Mouse (Mus musculus) midbrain, embryonic 11.5 days (tissue): ENCODE data around the gene Tlr5. TPM values are rescaled to one million over a fixed set of nuclear protein-coding genes. Genes with fewer than 3 reads are reported as not detected.

Experiments
- ATAC-seq: fragments of 200-750 bp; cut with Nextera tagmentation; 2 replicates; pipeline ENCODE4 v1.8.0; 2017; ENCODE audit warnings: moderate TSS enrichment, moderate library complexity; ENCODE audit not compliant: low FRiP score
- DNase-seq: peaks from one replicate; pipeline ENCODE4 v3.0.0; 2015; ENCODE audit warnings: low spot score; ENCODE audit errors: missing footprints
- H3K27ac ChIP-seq: fragments of 300-500 bp; sonication (generic); 2 replicates; pipeline ENCODE4 v1.5.1; 2014; ENCODE audit warnings: low read depth, low read length
- H3K27me3 ChIP-seq: fragments of 300-500 bp; sonication (generic); 2 replicates; pipeline ENCODE4 v1.6.1; 2014; ENCODE audit warnings: mild to moderate bottlenecking, low read length, moderate library complexity, mixed read lengths; ENCODE audit not compliant: control insufficient read depth, insufficient read depth
- H3K36me3 ChIP-seq: fragments of 300-500 bp; sonication (generic); 2 replicates; pipeline ENCODE4 v1.6.1; 2014; ENCODE audit warnings: mild to moderate bottlenecking, low read length, moderate library complexity, mixed read lengths; ENCODE audit not compliant: control insufficient read depth, insufficient read depth
- H3K4me1 ChIP-seq: fragments of 300-500 bp; sonication (generic); 2 replicates; pipeline ENCODE4 v1.6.1; 2014; ENCODE audit warnings: low read length; ENCODE audit not compliant: control insufficient read depth, insufficient read depth
- H3K4me2 ChIP-seq: fragments of 300-500 bp; sonication (generic); 2 replicates; pipeline ENCODE4 v1.6.1; 2014; ENCODE audit warnings: mild to moderate bottlenecking, moderate library complexity
- H3K4me3 ChIP-seq: fragments of 300-500 bp; sonication (generic); 2 replicates; pipeline ENCODE4 v1.5.1; 2014; ENCODE audit warnings: low read depth, low read length
- H3K9ac ChIP-seq: fragments of 300-500 bp; sonication (generic); 2 replicates; pipeline ENCODE4 v1.6.1; 2014; ENCODE audit warnings: low read length
- H3K9me3 ChIP-seq: fragments of 300-500 bp; sonication (generic); 2 replicates; pipeline ENCODE4 v1.6.1; 2016; ENCODE audit warnings: low read length; ENCODE audit not compliant: control insufficient read depth
- WGBS: fragments of 180-500 bp; shearing (Covaris S2); extraction: QIAGEN DNeasy Blood & Tissue Kit; methylation state at CpG from one replicate; pipeline ENCODE4 v1.1.7; 2014; 5-methylcytosine and 5-hydroxymethylcytosine counted together
- polyA plus RNA-seq: library from polyadenylated mRNA; unstranded; fragments of >200 nt; fragmentation: Nextera tagmentation; extraction: Ambion mirVana; gene quantifications from 2 replicates; pipeline ENCODE4 v1.2.1, GENCODE M21; 2014

Gene Tlr5
- polyA plus RNA-seq, 1 experiment from 2014 or later = 0.79 TPM

DNA sequence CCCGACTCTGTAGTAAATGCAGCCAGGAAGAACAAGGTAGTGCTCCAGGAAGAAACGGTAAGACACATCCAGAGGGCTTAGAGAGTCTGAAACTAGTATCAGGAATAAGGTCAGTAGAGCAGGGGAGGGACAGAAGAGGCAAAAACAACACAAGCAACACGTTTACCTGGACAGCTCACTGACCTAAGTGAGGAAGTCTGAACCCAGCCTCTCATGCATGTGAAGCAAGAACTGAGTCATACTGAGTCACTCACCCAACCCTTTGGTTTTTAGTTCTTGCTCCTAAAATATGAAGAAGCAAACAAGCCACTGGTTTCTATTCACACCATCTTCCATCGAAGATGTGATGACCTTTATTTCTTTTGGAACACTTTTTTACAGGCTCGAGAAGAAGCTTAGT is 9.9 kb upstream of the Tlr5 start:
- H3K36me3 ChIP-seq = no peaks in the 10 kb centered on the region
- ATAC-seq = no peak
- H3K27ac ChIP-seq = no peak overlapping the region
- 78% methylated on average over 5 of the region's 5 CpGs for WGBS
- no peak overlapping the region for H3K9ac ChIP-seq
- no peaks in the 10 kb centered on the region for H3K27me3 ChIP-seq
- no peak overlapping the region for H3K4me3 ChIP-seq
- H3K9me3 ChIP-seq = no peaks in the 10 kb centered on the region
- no peaks in the 10 kb centered on the region; the same call in 1 of the 2 replicates for H3K4me1 ChIP-seq
- DNase-seq = no peak
- no peak overlapping the region for H3K4me2 ChIP-seq

DNA sequence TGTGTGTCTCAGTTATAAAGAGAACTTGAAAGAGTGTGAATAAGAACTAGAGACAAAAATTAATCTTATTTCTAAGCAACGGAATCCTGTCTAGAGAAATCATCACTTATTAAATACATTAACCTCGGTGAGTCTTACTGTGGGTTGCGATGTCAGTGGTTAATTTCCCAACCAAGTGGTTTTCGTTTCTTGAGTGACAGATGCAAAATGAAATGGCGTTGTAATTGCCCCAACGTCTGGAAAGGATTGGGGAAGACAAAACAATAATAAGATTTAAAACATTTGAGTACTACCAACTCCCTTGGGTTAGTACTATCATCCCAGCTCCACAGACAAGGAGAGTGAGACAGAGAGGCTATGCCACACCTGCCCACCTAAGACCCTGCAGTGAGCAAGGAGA is 9.0 kb upstream of the Tlr5 start:
- Histone ChIP-seq H3K36me3 (no peaks in the 10 kb centered on the region), H3K4me2 (no peak overlapping the region), H3K27ac (no peak overlapping the region), H3K4me1 (no peaks in the 10 kb centered on the region; the same call in 1 of the 2 replicates), H3K9me3 (no peaks in the 10 kb centered on the region), H3K9ac (no peak overlapping the region), H3K27me3 (no peaks in the 10 kb centered on the region), H3K4me3 (no peak overlapping the region)
- DNase-seq = peak; percentile 54
- ATAC-seq = no peak
- WGBS = 77% methylated on average over 6 of the region's 6 CpGs

DNA sequence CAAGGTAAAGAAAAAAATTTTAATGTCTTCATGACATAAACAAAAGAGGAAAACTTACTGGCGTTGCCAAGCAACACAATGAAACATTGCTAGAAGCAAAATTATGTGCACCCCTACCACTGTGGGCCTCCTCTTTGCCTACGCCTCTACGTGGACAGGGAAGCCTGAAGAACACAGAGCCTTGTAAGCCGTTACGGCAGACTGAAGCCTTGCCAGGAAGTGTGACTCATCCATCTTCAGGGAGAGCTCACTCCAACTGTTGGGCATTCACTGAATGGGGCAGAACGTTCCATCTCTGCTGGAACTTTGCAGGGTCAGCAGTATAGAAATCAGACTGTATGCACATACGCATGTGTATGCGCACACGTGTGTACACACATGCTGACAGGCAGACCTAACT is 3.3 kb upstream of the Tlr5 start:
- DNase-seq (no peak), ATAC-seq (no peak)
- Histone ChIP-seq H3K9ac (no peak overlapping the region), H3K4me2 (no peak overlapping the region), H3K9me3 (no peaks in the 10 kb centered on the region), H3K36me3 (no peaks in the 10 kb centered on the region), H3K27ac (no peak overlapping the region), H3K4me3 (no peak overlapping the region), H3K4me1 (peaks cover 9% of the 10 kb centered on the region), H3K27me3 (no peaks in the 10 kb centered on the region)
- WGBS = 87% methylated on average over 9 of the region's 9 CpGs

GRCm38 (mm10) chr1:182953165-182953564 is 1.4 kb upstream of the Tlr5 start:
- DNase-seq (peak; percentile 31), ATAC-seq (no peak)
- 0 out of 2 replicates have a peak overlapping the region, but pooled peaks have one; percentile 6 for H3K27ac ChIP-seq
- H3K4me1 ChIP-seq = peaks cover 9% of the 10 kb centered on the region
- WGBS = 33% methylated on average over 3 of the region's 3 CpGs
- no peak overlapping the region for H3K4me2 ChIP-seq
- no peaks in the 10 kb centered on the region for H3K36me3 ChIP-seq
- no peaks in the 10 kb centered on the region for H3K9me3 ChIP-seq
- no peak overlapping the region for H3K4me3 ChIP-seq
- H3K27me3 ChIP-seq = no peaks in the 10 kb centered on the region
- no peak overlapping the region for H3K9ac ChIP-seq

- ATAC-seq = no peak
- Histone ChIP-seq H3K4me1 (peaks cover 9% of the 10 kb centered on the region), H3K4me3 (no peak overlapping the region), H3K36me3 (no peaks in the 10 kb centered on the region), H3K27me3 (peaks cover 2% of the 10 kb centered on the region; the same call in 1 of the 2 replicates), H3K9me3 (no peaks in the 10 kb centered on the region), H3K9ac (no peak overlapping the region), H3K27ac (0 out of 2 replicates have a peak overlapping the region, but pooled peaks have one; percentile 6), H3K4me2 (no peak overlapping the region)
- no peak for DNase-seq
- 86% methylated on average over 4 of the region's 4 CpGs for WGBS
Observed at GRCm38 (mm10) chr1:182953667-182954066, 921 bp upstream of the Tlr5 start.

DNA sequence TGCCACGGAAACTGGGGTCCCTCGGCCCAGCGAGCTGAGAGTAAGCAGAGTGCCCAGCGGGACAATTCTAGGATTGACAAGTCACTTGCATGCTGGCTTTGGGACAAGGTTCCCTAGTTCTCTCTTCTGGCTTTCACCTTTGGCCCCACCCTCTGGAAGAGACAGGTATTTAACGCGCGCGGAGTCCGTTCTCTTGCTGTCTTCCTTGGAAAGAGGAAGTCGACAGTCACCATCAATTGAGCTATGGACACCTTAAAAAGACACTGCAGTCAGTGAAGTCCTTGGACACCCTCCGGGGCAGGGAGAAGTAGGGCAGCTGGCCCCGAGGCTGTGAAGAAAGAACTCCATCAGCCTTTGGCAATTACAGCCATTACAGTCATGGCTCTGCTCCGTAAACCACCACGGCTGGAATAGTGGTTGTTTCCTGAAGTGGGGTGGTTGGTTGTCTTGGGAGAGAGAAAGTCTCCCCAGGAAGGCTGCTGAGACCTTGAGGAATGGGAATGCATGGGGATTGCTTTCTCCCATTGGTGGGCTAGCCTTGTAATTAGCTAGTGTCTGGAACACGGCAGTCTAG is 546 bp downstream of the Tlr5 start:
- Histone ChIP-seq H3K4me3 (peak overlapping the region; percentile 29; the same call in 1 of the 2 replicates), H3K9me3 (no peaks in the 10 kb centered on the region), H3K27me3 (peaks cover 2% of the 10 kb centered on the region; the same call in 1 of the 2 replicates), H3K9ac (peak overlapping the region; percentile 66), H3K27ac (no peak overlapping the region), H3K36me3 (no peaks in the 10 kb centered on the region), H3K4me1 (peaks cover 17% of the 10 kb centered on the region), H3K4me2 (peak overlapping the region; percentile 63)
- no peak for DNase-seq
- WGBS = 25% methylated on average over 15 of the region's 15 CpGs
- ATAC-seq = no peak; the same call in 1 of the 2 replicates

- ATAC-seq (no peak), DNase-seq (peak; percentile 59)
- Histone ChIP-seq H3K9me3 (no peaks in the 10 kb centered on the region), H3K27ac (no peak overlapping the region), H3K27me3 (peaks cover 2% of the 10 kb centered on the region; the same call in 1 of the 2 replicates), H3K9ac (no peak overlapping the region), H3K4me2 (no peak overlapping the region), H3K4me1 (peaks cover 17% of the 10 kb centered on the region), H3K36me3 (no peaks in the 10 kb centered on the region), H3K4me3 (no peak overlapping the region)
- 53% methylated on average over 12 of the region's 12 CpGs for whole genome bisulfite sequencing
Observed at GRCm38 (mm10) chr1:182956186-182956960, 1.8 kb downstream of the Tlr5 start.

GRCm38 (mm10) chr1:182957001-182957757 is 2.6 kb downstream of the Tlr5 start:
- DNase-seq = peak; percentile 64
- Histone ChIP-seq H3K27ac (no peak overlapping the region), H3K9ac (no peak overlapping the region), H3K4me2 (no peak overlapping the region), H3K9me3 (no peaks in the 10 kb centered on the region), H3K4me1 (peaks cover 17% of the 10 kb centered on the region), H3K27me3 (peaks cover 2% of the 10 kb centered on the region; the same call in 1 of the 2 replicates), H3K4me3 (no peak overlapping the region), H3K36me3 (no peaks in the 10 kb centered on the region)
- 84% methylated on average over 16 of the region's 16 CpGs for WGBS
- no peak for ATAC-seq
